Mouse (Mus musculus) skeletal muscle tissue, adult 2 months (tissue): ENCODE data around the gene Bola2.

Source experiments
- DNase-seq: peaks from one replicate; pipeline ENCODE4 v3.0.0-alpha.2; 2012; ENCODE audit warnings: low read depth, low spot score

The Bola2 gene

GRCm38 (mm10) chr7:126689021-126689420 is 6.2 kb upstream of the Bola2 start:
- DNase-seq = no peak

GRCm38 (mm10) chr7:126690737-126691136 is 4.5 kb upstream of the Bola2 start:
- DNase-seq = no peak

GRCm38 (mm10) chr7:126691676-126692075 is 3.5 kb upstream of the Bola2 start:
- no peak for DNase-seq

- DNase-seq = no peak
These were observed 2.8 kb upstream of the Bola2 start for GRCm38 (mm10) chr7:126692426-126692825.

- DNase-seq = peak; percentile 74
These were observed 1.9 kb upstream of the Bola2 start for GRCm38 (mm10) chr7:126693256-126693655.

GRCm38 (mm10) chr7:126693781-126694180 is 1.4 kb upstream of the Bola2 start:
- no peak for DNase-seq

- no peak for DNase-seq
These were observed 655 bp upstream of the Bola2 start for GRCm38 (mm10) chr7:126694441-126695051.

- peak; percentile 97 for DNase-seq
These were observed 518 bp downstream of the Bola2 start, which contains the start of gene Slx1b for GRCm38 (mm10) chr7:126695631-126696207. Slx1b (minus strand) TSS chr7:126695784.

- DNase-seq = no peak
These were observed 1.1 kb downstream of the Bola2 start for GRCm38 (mm10) chr7:126696303-126696702.

GRCm38 (mm10) chr7:126696886-126697285 is 1.7 kb downstream of the Bola2 start:
- no peak for DNase-seq

GRCm38 (mm10) chr7:126697838-126698237 is 2.6 kb downstream of the Bola2 start:
- DNase-seq = no peak

- no peak for DNase-seq
These were observed 5.1 kb downstream of the Bola2 start for GRCm38 (mm10) chr7:126700063-126701015.

GRCm38 (mm10) chr7:126701070-126701469 is 5.9 kb downstream of the Bola2 start:
- DNase-seq = peak; percentile 54

- DNase-seq = no peak
These were observed 6.6 kb downstream of the Bola2 start for GRCm38 (mm10) chr7:126701559-126702357.

- no peak for DNase-seq
These were observed 7.2 kb downstream of the Bola2 start for GRCm38 (mm10) chr7:126702358-126702757.

GRCm38 (mm10) chr7:126702861-126703756 is 7.9 kb downstream of the Bola2 start:
- no peak for DNase-seq

- no peak for DNase-seq
These were observed 8.5 kb downstream of the Bola2 start for GRCm38 (mm10) chr7:126703757-126704077.

- DNase-seq = peak; percentile 54
These were observed 9.2 kb downstream of the Bola2 start for GRCm38 (mm10) chr7:126704121-126704980.

GRCm38 (mm10) chr7:126707442-126708174 is 12.4 kb downstream of the Bola2 start, which contains the start of gene Coro1a:
Coro1a (minus strand) TSS chr7:126707787.
- no peak for DNase-seq
